Mouse (Mus musculus) heart, postnatal 0 days (tissue): ENCODE results near the gene Fgfr2.

Experiments
- CTCF ChIP-seq: IDR thresholded peaks from 2 replicates; pipeline ENCODE4 v1.5.1; 2016; ENCODE audit warnings: antibody characterized with exemption, control low read depth, low read depth
- EP300 ChIP-seq: IDR thresholded peaks from 2 replicates; pipeline ENCODE4 v1.6.1; 2016; ENCODE audit warnings: antibody characterized with exemption, low read depth

- TF ChIP-seq CTCF (no peak), EP300 (no peak)
Observed at GRCm38 (mm10) chr7:130640681-130641080, 2482.5 kb downstream of the Fgfr2 start.
